Mouse (Mus musculus) lung, postnatal 0 days (tissue): ENCODE data around the gene Trappc2l.

Source experiments
- CTCF ChIP-seq: IDR thresholded peaks from 2 replicates; pipeline ENCODE4 v1.5.1; 2016; ENCODE audit warnings: antibody characterized with exemption, mild to moderate bottlenecking
- EP300 ChIP-seq: IDR thresholded peaks from 2 replicates; pipeline ENCODE4 v1.6.1; 2016; ENCODE audit warnings: antibody characterized with exemption, mild to moderate bottlenecking, control low read depth

DNA sequence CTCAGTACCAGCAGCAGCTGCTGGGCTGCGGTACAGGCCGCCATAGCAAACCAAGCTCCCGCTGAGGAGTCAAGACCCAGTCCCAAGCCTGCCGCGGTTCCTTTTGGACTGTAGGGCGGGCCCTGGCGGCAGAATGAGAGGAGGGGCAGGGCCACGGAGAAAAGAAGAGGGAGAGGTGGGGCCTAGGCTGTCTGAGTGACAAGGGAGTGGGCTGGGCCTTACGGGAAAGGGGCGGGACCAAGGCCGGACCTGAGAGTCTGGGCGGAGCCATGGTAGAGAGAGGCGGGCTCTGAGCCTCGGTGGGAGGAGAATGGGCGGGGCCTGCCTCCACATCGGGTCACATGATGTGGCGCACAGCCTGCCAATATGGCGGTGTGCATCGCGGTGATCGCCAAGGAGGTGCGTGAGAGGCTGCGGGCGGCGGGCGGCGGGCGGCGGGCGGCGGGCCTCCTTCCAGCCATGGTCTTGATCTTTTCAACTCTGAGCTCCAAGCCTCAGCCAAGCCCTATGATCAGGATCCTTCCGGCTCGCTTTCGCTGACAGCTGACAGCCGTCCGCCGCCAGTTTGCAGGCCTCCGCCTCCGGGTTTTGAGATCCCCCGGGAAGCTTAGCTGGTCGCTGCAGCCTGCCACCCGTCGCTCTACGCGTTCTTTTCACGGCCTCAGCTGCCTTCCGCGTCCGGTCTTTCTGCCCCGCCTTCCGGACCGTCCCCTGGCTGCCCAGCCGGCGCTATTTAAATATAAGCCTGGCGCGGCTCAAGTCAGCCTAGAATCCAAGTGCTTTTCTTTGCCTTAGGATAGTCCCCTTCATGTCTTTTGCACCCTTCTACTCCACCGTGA is at the start of gene Trappc2l, which contains the start of gene Galns:
- TF ChIP-seq CTCF (peak; percentile 66), EP300 (no peak)
